Comparison of ENCODE assay signal across 13 mouse cellular contexts in the genomic region with DNA sequence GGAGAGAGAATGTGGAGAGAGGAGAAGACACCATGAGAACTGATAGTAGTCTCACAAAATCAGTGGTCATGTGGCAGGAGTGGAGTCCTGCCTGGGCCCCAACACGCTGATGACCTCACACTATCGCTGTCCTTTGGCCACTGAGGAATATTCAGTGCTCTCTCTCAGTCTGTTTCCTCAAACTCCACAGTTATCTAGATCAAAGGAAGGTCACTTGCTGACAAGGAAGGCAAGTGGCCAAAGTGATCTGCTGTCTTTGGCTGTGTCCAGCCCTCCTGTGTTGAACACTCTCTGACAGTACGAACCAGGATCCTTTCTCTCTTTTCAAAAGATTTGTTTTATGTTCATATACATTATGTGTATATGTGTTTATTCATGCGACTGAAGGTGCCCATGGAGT.
"Had no signal": no experiment of that assay in that cellular context is flagged by ENCODE, and none has a peak within 500 bp of the region (broad histone marks: within the 10 kb centered on the region; RNA-seq: fewer than 3 reads in every experiment).

No protein-coding gene starts in this region.

- DNase-seq: gastrocnemius, postnatal 10 days; gastrocnemius, postnatal 25 days; heart, adult 18-20 months; heart, postnatal 10 days; heart, postnatal 4 days; kidney, adult 18-20 months; kidney, adult 8-10 months; kidney, postnatal 10 days; kidney, postnatal 25 days; kidney, postnatal 4 days; liver; liver, embryonic 13.5 days; liver, postnatal 0 days had no signal
